Mouse (Mus musculus) neural tube, embryonic 15.5 days (tissue): ENCODE measurements at regions not wholly inside any gene's neighbourhood (a gene's known extent, or its start where the extent isn't known, plus 50 kb on each side); places are given as distances from the start of the nearest gene placed in this dataset.
"Not testable (repeated sequence)": the region's sequence is repeated elsewhere in the genome, so short reads cannot be mapped to it uniquely, and the experiment has no call there.

Experiments
- ATAC-seq: fragments of 200-750 bp; cut with Nextera tagmentation; 2 replicates; pipeline ENCODE4 v1.8.0; 2017; ENCODE audit warnings: mild to moderate bottlenecking, moderate TSS enrichment, moderate library complexity; ENCODE audit not compliant: low FRiP score
- H3K27ac ChIP-seq: fragments of 300-500 bp; sonication (generic); replicated peaks from 2 replicates; pipeline ENCODE4 v1.5.1; 2015; ENCODE audit warnings: mild to moderate bottlenecking, inconsistent platforms
- H3K27me3 ChIP-seq: fragments of 300-500 bp; sonication (generic); replicated peaks from 2 replicates; pipeline ENCODE4 v1.6.1; 2015; ENCODE audit warnings: inconsistent platforms
- H3K36me3 ChIP-seq: fragments of 300-500 bp; sonication (generic); 2 replicates; pipeline ENCODE4 v1.6.1; 2015; ENCODE audit warnings: inconsistent platforms
- H3K4me1 ChIP-seq: fragments of 300-500 bp; sonication (generic); 2 replicates; pipeline ENCODE4 v1.6.1; 2015; ENCODE audit warnings: inconsistent platforms
- H3K4me2 ChIP-seq: fragments of 300-500 bp; sonication (generic); 2 replicates; pipeline ENCODE4 v1.6.1; 2015; ENCODE audit warnings: inconsistent platforms, mild to moderate bottlenecking, moderate library complexity
- H3K4me3 ChIP-seq: fragments of 300-500 bp; sonication (generic); replicated peaks from 2 replicates; pipeline ENCODE4 v1.5.1; 2015; ENCODE audit warnings: mild to moderate bottlenecking, inconsistent platforms
- H3K9ac ChIP-seq: fragments of 300-500 bp; sonication (generic); replicated peaks from 2 replicates; pipeline ENCODE4 v1.6.1; 2015; ENCODE audit warnings: mild to moderate bottlenecking, inconsistent platforms
- H3K9me3 ChIP-seq: fragments of 300-500 bp; sonication (generic); replicated peaks from 2 replicates; pipeline ENCODE4 v1.6.1; 2016; ENCODE audit warnings: inconsistent platforms
- WGBS: fragments of 180-500 bp; shearing (Covaris S2); methylation state at CpG from one replicate; pipeline ENCODE4 v1.1.7; 2015; ENCODE audit warnings: mixed read lengths; 5-methylcytosine and 5-hydroxymethylcytosine counted together

GRCm38 (mm10) chr4:23921520-23921919 is 574.7 kb upstream of the Mms22l start:
- Histone ChIP-seq H3K9me3 (no peaks in the 10 kb centered on the region), H3K27me3 (no peaks in the 10 kb centered on the region), H3K4me3 (no peak overlapping the region), H3K9ac (no peak overlapping the region), H3K4me2 (no peak overlapping the region), H3K36me3 (no peaks in the 10 kb centered on the region), H3K4me1 (no peaks in the 10 kb centered on the region), H3K27ac (no peak overlapping the region)
- 95% methylated on average over 3 of the region's 3 CpGs for WGBS
- no peak for ATAC-seq

GRCm38 (mm10) chr4:23954140-23954539 is 542.1 kb upstream of the Mms22l start:
- Histone ChIP-seq H3K9ac (no peak overlapping the region), H3K4me3 (no peak overlapping the region), H3K4me1 (no peaks in the 10 kb centered on the region), H3K27ac (no peak overlapping the region), H3K27me3 (no peaks in the 10 kb centered on the region), H3K4me2 (no peak overlapping the region), H3K36me3 (no peaks in the 10 kb centered on the region), H3K9me3 (no peaks in the 10 kb centered on the region)
- 94% methylated on average over 2 of the region's 2 CpGs for WGBS
- ATAC-seq, result no peak

- not testable (repeated sequence) for H3K9ac ChIP-seq, H3K4me1 ChIP-seq, H3K27ac ChIP-seq, H3K27me3 ChIP-seq, ATAC-seq, H3K36me3 ChIP-seq, H3K9me3 ChIP-seq, H3K4me2 ChIP-seq, H3K4me3 ChIP-seq
- WGBS, result 81% methylated on average over 2 of the region's 2 CpGs
Observed at GRCm38 (mm10) chr4:23982193-23982592, 514.1 kb upstream of the Mms22l start.

- H3K4me3 ChIP-seq, result peak overlapping the region; percentile 23
- H3K36me3 ChIP-seq, result no peaks in the 10 kb centered on the region
- WGBS, result 23% methylated on average over 13 of the region's 13 CpGs
- peaks cover 10% of the 10 kb centered on the region for H3K4me1 ChIP-seq
- H3K9ac ChIP-seq, result 0 out of 2 replicates have a peak overlapping the region, but pooled peaks have one; percentile 22
- ATAC-seq, result peak; percentile 93
- no peaks in the 10 kb centered on the region for H3K27me3 ChIP-seq
- no peaks in the 10 kb centered on the region for H3K9me3 ChIP-seq
- peak overlapping the region; percentile 49 for H3K4me2 ChIP-seq
- peak overlapping the region; percentile 43 for H3K27ac ChIP-seq
Observed at GRCm38 (mm10) chr4:23982790-23983451, 513.3 kb upstream of the Mms22l start.

GRCm38 (mm10) chr4:23983452-23983805 is 512.8 kb upstream of the Mms22l start:
- 7% methylated on average over 8 of the region's 8 CpGs for WGBS
- Histone ChIP-seq H3K4me3 (peak overlapping the region; percentile 23), H3K36me3 (no peaks in the 10 kb centered on the region), H3K27me3 (no peaks in the 10 kb centered on the region), H3K4me1 (peaks cover 10% of the 10 kb centered on the region), H3K9ac (no peak overlapping the region), H3K27ac (peak overlapping the region; percentile 43), H3K4me2 (peak overlapping the region; percentile 49), H3K9me3 (no peaks in the 10 kb centered on the region)
- ATAC-seq, result peak; percentile 78; the same call in 1 of the 2 replicates

- H3K9me3 ChIP-seq, result no peaks in the 10 kb centered on the region
- H3K4me2 ChIP-seq, result no peak overlapping the region
- H3K4me1 ChIP-seq, result peaks cover 10% of the 10 kb centered on the region
- no peaks in the 10 kb centered on the region for H3K27me3 ChIP-seq
- H3K9ac ChIP-seq, result no peak overlapping the region
- WGBS, result 64% methylated on average over 3 of the region's 3 CpGs
- no peak overlapping the region for H3K27ac ChIP-seq
- H3K4me3 ChIP-seq, result no peak overlapping the region
- no peak for ATAC-seq
- no peaks in the 10 kb centered on the region for H3K36me3 ChIP-seq
Observed at GRCm38 (mm10) chr4:23984005-23984404, 512.2 kb upstream of the Mms22l start.

DNA sequence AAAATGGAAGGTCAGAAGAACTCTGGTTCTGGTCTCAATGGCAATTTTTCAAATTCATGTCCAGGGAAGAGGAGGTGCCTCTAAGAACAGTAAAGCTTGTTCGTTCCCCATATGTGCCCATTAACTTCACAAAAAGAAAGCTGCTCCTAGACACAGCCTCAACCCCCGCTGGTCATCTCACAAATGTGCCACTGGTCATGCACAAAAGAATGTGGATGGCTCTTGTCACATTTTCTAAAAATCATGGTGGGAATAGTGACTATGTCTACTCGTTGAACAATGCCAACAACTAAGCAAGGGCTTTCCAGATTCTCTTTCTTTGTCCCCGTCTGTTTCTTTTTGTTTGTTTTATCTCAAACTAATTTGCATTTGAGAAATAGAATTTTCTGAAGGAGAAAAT is 510.3 kb upstream of the Mms22l start:
- Histone ChIP-seq H3K9ac (no peak overlapping the region), H3K4me1 (peaks cover 10% of the 10 kb centered on the region), H3K36me3 (no peaks in the 10 kb centered on the region), H3K27me3 (no peaks in the 10 kb centered on the region), H3K4me2 (no peak overlapping the region), H3K27ac (no peak overlapping the region), H3K9me3 (no peaks in the 10 kb centered on the region), H3K4me3 (no peak overlapping the region)
- no peak for ATAC-seq
- 24% methylated on average over 4 of the region's 4 CpGs for WGBS

DNA sequence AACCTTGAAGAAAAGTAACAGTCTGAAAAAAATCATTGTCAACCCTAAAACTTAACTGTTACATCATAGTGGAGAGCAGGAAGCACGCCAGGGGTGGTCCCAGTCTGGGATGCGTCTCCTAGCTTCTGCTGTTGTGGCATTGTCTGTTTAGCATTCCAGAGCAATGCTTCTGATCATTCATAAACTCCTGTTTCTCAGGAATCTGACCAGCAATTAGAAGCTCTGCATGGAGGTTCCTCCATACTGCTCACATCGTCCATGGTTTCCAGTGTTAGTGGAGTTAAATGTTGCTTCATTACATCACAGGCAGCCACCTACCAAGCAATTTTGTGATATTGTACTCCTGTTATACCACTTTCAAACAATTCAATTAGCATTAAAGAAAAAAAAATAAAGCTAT is 502.4 kb upstream of the Mms22l start:
- ATAC-seq, result no peak
- H3K36me3 ChIP-seq, result no peaks in the 10 kb centered on the region
- no peak overlapping the region for H3K4me2 ChIP-seq
- WGBS, result 36% methylated on average over 3 of the region's 3 CpGs
- H3K4me3 ChIP-seq, result no peak overlapping the region
- no peaks in the 10 kb centered on the region for H3K9me3 ChIP-seq
- H3K4me1 ChIP-seq, result no peaks in the 10 kb centered on the region
- no peaks in the 10 kb centered on the region for H3K27me3 ChIP-seq
- H3K9ac ChIP-seq, result no peak overlapping the region
- H3K27ac ChIP-seq, result no peak overlapping the region

- Histone ChIP-seq H3K4me2 (no peak overlapping the region), H3K27ac (no peak overlapping the region), H3K27me3 (no peaks in the 10 kb centered on the region), H3K9me3 (no peaks in the 10 kb centered on the region), H3K36me3 (no peaks in the 10 kb centered on the region), H3K4me3 (no peak overlapping the region), H3K4me1 (no peaks in the 10 kb centered on the region), H3K9ac (no peak overlapping the region)
- ATAC-seq, result no peak
- 20% methylated on average over 4 of the region's 4 CpGs for WGBS
Observed at GRCm38 (mm10) chr4:23994261-23994965, 501.8 kb upstream of the Mms22l start.

GRCm38 (mm10) chr4:24006257-24006955 is 489.8 kb upstream of the Mms22l start:
- H3K36me3 ChIP-seq, result no peaks in the 10 kb centered on the region
- H3K9me3 ChIP-seq, result no peaks in the 10 kb centered on the region
- no peaks in the 10 kb centered on the region for H3K27me3 ChIP-seq
- H3K4me2 ChIP-seq, result no peak overlapping the region
- H3K4me3 ChIP-seq, result no peak overlapping the region
- H3K27ac ChIP-seq, result no peak overlapping the region
- no peak overlapping the region for H3K9ac ChIP-seq
- 52% methylated on average over 2 of the region's 2 CpGs for WGBS
- no peak for ATAC-seq
- H3K4me1 ChIP-seq, result no peaks in the 10 kb centered on the region

- Histone ChIP-seq H3K9ac (no peak overlapping the region), H3K4me1 (peaks cover 10% of the 10 kb centered on the region), H3K4me3 (no peak overlapping the region), H3K36me3 (no peaks in the 10 kb centered on the region), H3K27me3 (no peaks in the 10 kb centered on the region), H3K4me2 (no peak overlapping the region), H3K27ac (no peak overlapping the region), H3K9me3 (no peaks in the 10 kb centered on the region)
- ATAC-seq, result peak; percentile 63; the same call in 1 of the 2 replicates
- WGBS, result 52% methylated on average over 11 of the region's 11 CpGs
Observed at GRCm38 (mm10) chr4:24019178-24020104, 476.8 kb upstream of the Mms22l start.
